Mouse (Mus musculus) left cerebral cortex, adult 8-10 months (tissue): Measurements from ENCODE around the gene Med16. TPM values are rescaled to one million over a fixed set of nuclear protein-coding genes. Genes with fewer than 3 reads are reported as not detected.
A peak's percentile ranks its signal among the peaks of the same experiment; 100 is the strongest.
"Not testable (repeated sequence)": the region's sequence is repeated elsewhere in the genome, so short reads cannot be mapped to it uniquely, and the experiment has no call there.

ENCODE experiments used
- DNase-seq, 2 experiments: peaks; one replicate each; pipeline ENCODE4 v3.0.0; 2022; ENCODE audit warnings: low spot score in 2 of 2
- total RNA-seq, 4 experiments: library from RNA; stranded (reverse); gene quantifications; 2 replicates each; pipeline ENCODE4 v1.2.4; 2022

Gene Med16
- total RNA-seq, 4 experiments from 2014 or later: 51.9 to 68.0 (median 61.4) TPM

- not testable (repeated sequence) for DNase-seq
Observed at GRCm38 (mm10) chr10:79884938-79885337, 23.8 kb downstream of the Med16 start.

- DNase-seq: no peak
Observed at GRCm38 (mm10) chr10:79884446-79884845, 24.3 kb downstream of the Med16 start.

- DNase-seq: peak in 1 of 2 experiments; percentile 68
Observed at GRCm38 (mm10) chr10:79883297-79884084, 25.2 kb downstream of the Med16 start.

GRCm38 (mm10) chr10:79881981-79882380 is 26.7 kb downstream of the Med16 start:
- DNase-seq: no peak

GRCm38 (mm10) chr10:79880721-79881120 is 28.0 kb downstream of the Med16 start:
- no peak for DNase-seq

GRCm38 (mm10) chr10:79879527-79879926 is 29.2 kb downstream of the Med16 start:
- DNase-seq: no peak

- no peak for DNase-seq
Observed at GRCm38 (mm10) chr10:79877757-79878156, 31.0 kb downstream of the Med16 start.

GRCm38 (mm10) chr10:79877174-79877573 is 31.5 kb downstream of the Med16 start:
- no peak for DNase-seq

- DNase-seq: no peak
Observed at GRCm38 (mm10) chr10:79874290-79874862, 34.3 kb downstream of the Med16 start, which contains the start of the genes Prtn3 and Plppr3. Prtn3 (plus strand) TSS chr10:79874476. Plppr3 (minus strand) TSS chr10:79874634.

GRCm38 (mm10) chr10:79873715-79874289 is 34.9 kb downstream of the Med16 start:
- no peak for DNase-seq

- no peak for DNase-seq
Observed at GRCm38 (mm10) chr10:79873313-79873712, 35.4 kb downstream of the Med16 start.

GRCm38 (mm10) chr10:79872862-79873261 is 35.9 kb downstream of the Med16 start:
- no peak for DNase-seq

- DNase-seq: no peak
Observed at GRCm38 (mm10) chr10:79871845-79872244, 36.9 kb downstream of the Med16 start.

- no peak for DNase-seq
Observed at GRCm38 (mm10) chr10:79866601-79867000, 42.1 kb downstream of the Med16 start.

- no peak for DNase-seq
Observed at GRCm38 (mm10) chr10:79865801-79866295, 42.9 kb downstream of the Med16 start.

GRCm38 (mm10) chr10:79865189-79865601 is 43.5 kb downstream of the Med16 start:
- DNase-seq: no peak

- DNase-seq: no peak
Observed at GRCm38 (mm10) chr10:79864351-79865188, 44.2 kb downstream of the Med16 start.

GRCm38 (mm10) chr10:79862925-79863324 is 45.8 kb downstream of the Med16 start:
- DNase-seq: no peak

- DNase-seq: no peak
Observed at GRCm38 (mm10) chr10:79862049-79862788, 46.5 kb downstream of the Med16 start.

- no peak for DNase-seq
Observed at GRCm38 (mm10) chr10:79861230-79862048, 47.3 kb downstream of the Med16 start.
